Mouse (Mus musculus): ENCODE measurements at regions not wholly inside any gene's neighbourhood (a gene's known extent, or its start where the extent isn't known, plus 50 kb on each side); places are given as distances from the start of the nearest gene placed in this dataset.

- peak; percentile 46 for DNase-seq
- intact Hi-C loops (cut with DNase I; ENCODE audit: low total_unique reads), result no loop called here
Observed at GRCm38 (mm10) chr12:9091951-9092350, 62.2 kb downstream of the Ttc32 start.

- intact Hi-C loops (cut with DNase I; ENCODE audit: low total_unique reads), result no loop called here
- no peak for DNase-seq
Observed at GRCm38 (mm10) chr12:9095061-9095460, 65.3 kb downstream of the Ttc32 start.

GRCm38 (mm10) chr12:9106416-9106815 is 76.6 kb downstream of the Ttc32 start:
- no peak for DNase-seq
- intact Hi-C loops (cut with DNase I; ENCODE audit: low total_unique reads), result no loop called here

- intact Hi-C loops (cut with DNase I; ENCODE audit: low total_unique reads), result no loop called here
- peak; percentile 10 for DNase-seq
Observed at GRCm38 (mm10) chr12:9109806-9110205, 80.0 kb downstream of the Ttc32 start.

- intact Hi-C loops (cut with DNase I; ENCODE audit: low total_unique reads), result no loop called here
- no peak for DNase-seq
Observed at GRCm38 (mm10) chr12:9112161-9112674, 82.4 kb downstream of the Ttc32 start.

- intact Hi-C loops (cut with DNase I; ENCODE audit: low total_unique reads), result no loop called here
Observed at GRCm38 (mm10) chr12:9113652-9114051, 83.9 kb downstream of the Ttc32 start.

GRCm38 (mm10) chr12:9114061-9114460 is 84.3 kb downstream of the Ttc32 start:
- peak; percentile 16 for DNase-seq
- intact Hi-C loops (cut with DNase I; ENCODE audit: low total_unique reads), result no loop called here

More at GRCm38 (mm10) chr12:9113652-9114051, 83.9 kb downstream of the Ttc32 start:
- DNase-seq, result peak; percentile 88

GRCm38 (mm10) chr12:9118576-9118975 is 88.8 kb downstream of the Ttc32 start:
- intact Hi-C loops (cut with DNase I; ENCODE audit: low total_unique reads), result no loop called here
- no peak for DNase-seq

GRCm38 (mm10) chr12:9127931-9128550 is 98.2 kb downstream of the Ttc32 start:
- intact Hi-C loops (cut with DNase I; ENCODE audit: low total_unique reads), result no loop called here
- no peak for DNase-seq

GRCm38 (mm10) chr12:9128581-9129275 is 98.9 kb downstream of the Ttc32 start:
- intact Hi-C loops (cut with DNase I; ENCODE audit: low total_unique reads), result no loop called here
- no peak for DNase-seq

GRCm38 (mm10) chr12:9132621-9133020 is 102.8 kb downstream of the Ttc32 start:
- intact Hi-C loops (cut with DNase I; ENCODE audit: low total_unique reads), result no loop called here

GRCm38 (mm10) chr12:9133890-9134870 is 104.4 kb downstream of the Ttc32 start:
- DNase-seq, result no peak
- intact Hi-C loops (cut with DNase I; ENCODE audit: low total_unique reads), result no loop called here

More at GRCm38 (mm10) chr12:9132621-9133020, 102.8 kb downstream of the Ttc32 start:
- no peak for DNase-seq

- intact Hi-C loops (cut with DNase I; ENCODE audit: low total_unique reads), result no loop called here
- DNase-seq, result no peak
Observed at GRCm38 (mm10) chr12:9151001-9151400, 121.2 kb downstream of the Ttc32 start.

- intact Hi-C loops (cut with DNase I; ENCODE audit: low total_unique reads), result no loop called here
- no peak for DNase-seq
Observed at GRCm38 (mm10) chr12:9151426-9151825, 121.6 kb downstream of the Ttc32 start.

GRCm38 (mm10) chr12:9154491-9154890 is 124.7 kb downstream of the Ttc32 start:
- intact Hi-C loops (cut with DNase I; ENCODE audit: low total_unique reads), result no loop called here
- DNase-seq, result no peak

- DNase-seq, result no peak
- intact Hi-C loops (cut with DNase I; ENCODE audit: low total_unique reads), result no loop called here
Observed at GRCm38 (mm10) chr12:9156794-9157193, 127.0 kb downstream of the Ttc32 start.

- intact Hi-C loops (cut with DNase I; ENCODE audit: low total_unique reads), result no loop called here
- no peak for DNase-seq
Observed at GRCm38 (mm10) chr12:9158751-9159150, 129.0 kb downstream of the Ttc32 start.

- intact Hi-C loops (cut with DNase I; ENCODE audit: low total_unique reads), result loop anchor here (5.0 kb wide), 1 partner anchor 113 kb away; no protein-coding TSS in a partner anchor
Observed at GRCm38 (mm10) chr12:9165367-9165940, 135.7 kb downstream of the Ttc32 start.

GRCm38 (mm10) chr12:9166218-9166908 is 136.6 kb downstream of the Ttc32 start:
- peak; percentile 32 for DNase-seq
- intact Hi-C loops (cut with DNase I; ENCODE audit: low total_unique reads), result loop anchor here (5.0 kb wide), 1 partner anchor 114 kb away; no protein-coding TSS in a partner anchor

More at GRCm38 (mm10) chr12:9165367-9165940, 135.7 kb downstream of the Ttc32 start:
- no peak for DNase-seq
